Mouse (Mus musculus) retina, adult 2 months (tissue): Measurements from ENCODE around the gene Tubg2.
A peak's percentile ranks its signal among the peaks of the same experiment; 100 is the strongest.

Experiments
- DNase-seq: peaks from one replicate; pipeline ENCODE4 v3.0.0-alpha.2; 2012; ENCODE audit warnings: low read depth, low spot score

Gene Tubg2

GRCm38 (mm10) chr11:101193076-101193475 is 37.4 kb downstream of the Tubg2 start:
- DNase-seq: no peak

- no peak for DNase-seq
Measured at GRCm38 (mm10) chr11:101194137-101194536, 38.4 kb downstream of the Tubg2 start.

GRCm38 (mm10) chr11:101194643-101195042 is 38.9 kb downstream of the Tubg2 start:
- no peak for DNase-seq

- no peak for DNase-seq
Measured at GRCm38 (mm10) chr11:101195101-101195500, 39.4 kb downstream of the Tubg2 start.

GRCm38 (mm10) chr11:101195571-101195970 is 39.9 kb downstream of the Tubg2 start:
- no peak for DNase-seq

GRCm38 (mm10) chr11:101196175-101196574 is 40.5 kb downstream of the Tubg2 start:
- no peak for DNase-seq

- no peak for DNase-seq
Measured at GRCm38 (mm10) chr11:101199555-101199954, 43.8 kb downstream of the Tubg2 start.

- DNase-seq: peak; percentile 15
Measured at GRCm38 (mm10) chr11:101200986-101201385, 45.3 kb downstream of the Tubg2 start.
